Mouse (Mus musculus): Measurements from ENCODE around the gene Podxl. TPM values are rescaled to one million over a fixed set of nuclear protein-coding genes. Genes with fewer than 3 reads are reported as not detected.

Podxl gene
- polyA plus RNA-seq, 1 experiment from 2014 or later: 37.4 TPM

GRCm38 (mm10) chr6:31560138-31560959, 3.4 kb downstream of the Podxl start:
- Histone ChIP-seq H3K9me3 (ENCODE audit: control insufficient read depth, low read length) (no peaks in the 10 kb centered on the region), H3K4me2 (ENCODE audit: low read depth, low read length) (peak overlapping the region; percentile 82), H3K4me3 (ENCODE audit: low read length) (0 out of 2 replicates have a peak overlapping the region, but pooled peaks have one; percentile 11), H3K27ac (ENCODE audit: low read length) (no peak overlapping the region), H3K27me3 (ENCODE audit: control insufficient read depth, insufficient read depth, low read depth, low read length) (peaks cover 18% of the 10 kb centered on the region), H3K36me3 (ENCODE audit: control insufficient read depth, insufficient read depth, low read length) (no peaks in the 10 kb centered on the region), H3K4me1 (replicated peaks; ENCODE audit: control insufficient read depth, insufficient read depth, low read length) (peaks cover 19% of the 10 kb centered on the region), H3K9ac (ENCODE audit: low read length) (no peak overlapping the region)
- ATAC-seq (ENCODE audit: low read depth): 0 out of 2 replicates have a peak, but pooled peaks have one; percentile 9
- 24% methylated on average over 13 of the region's 13 CpGs for WGBS

GRCm38 (mm10) chr6:31556460-31557100, 7.2 kb downstream of the Podxl start:
- Histone ChIP-seq H3K9ac (ENCODE audit: low read length) (no peak overlapping the region), H3K27ac (ENCODE audit: low read length) (no peak overlapping the region), H3K27me3 (ENCODE audit: control insufficient read depth, insufficient read depth, low read depth, low read length) (peaks cover 2% of the 10 kb centered on the region; the same call in 1 of the 2 replicates), H3K4me3 (ENCODE audit: low read length) (no peak overlapping the region), H3K9me3 (ENCODE audit: control insufficient read depth, low read length) (no peaks in the 10 kb centered on the region), H3K36me3 (ENCODE audit: control insufficient read depth, insufficient read depth, low read length) (no peaks in the 10 kb centered on the region), H3K4me2 (ENCODE audit: low read depth, low read length) (no peak overlapping the region), H3K4me1 (replicated peaks; ENCODE audit: control insufficient read depth, insufficient read depth, low read length) (peaks cover 12% of the 10 kb centered on the region)
- 87% methylated on average over 7 of the region's 7 CpGs for WGBS
- no peak for ATAC-seq (ENCODE audit: low read depth)

- H3K9ac ChIP-seq (ENCODE audit: low read length): no peak overlapping the region
- no peak overlapping the region for H3K4me3 ChIP-seq (ENCODE audit: low read length)
- no peaks in the 10 kb centered on the region for H3K36me3 ChIP-seq (ENCODE audit: control insufficient read depth, insufficient read depth, low read length)
- no peak overlapping the region for H3K27ac ChIP-seq (ENCODE audit: low read length)
- H3K27me3 ChIP-seq (ENCODE audit: control insufficient read depth, insufficient read depth, low read depth, low read length): no peaks in the 10 kb centered on the region; the same call in 1 of the 2 replicates
- peaks cover 31% of the 10 kb centered on the region for H3K4me1 ChIP-seq (replicated peaks; ENCODE audit: control insufficient read depth, insufficient read depth, low read length)
- H3K4me2 ChIP-seq (ENCODE audit: low read depth, low read length): no peak overlapping the region
- 0 out of 2 replicates have a peak, but pooled peaks have one; percentile 20 for ATAC-seq (ENCODE audit: low read depth)
- no peaks in the 10 kb centered on the region for H3K9me3 ChIP-seq (ENCODE audit: control insufficient read depth, low read length)
- WGBS: 60% methylated on average over 22 of the region's 22 CpGs
Measured at GRCm38 (mm10) chr6:31550876-31551532, 12.8 kb downstream of the Podxl start.

DNA sequence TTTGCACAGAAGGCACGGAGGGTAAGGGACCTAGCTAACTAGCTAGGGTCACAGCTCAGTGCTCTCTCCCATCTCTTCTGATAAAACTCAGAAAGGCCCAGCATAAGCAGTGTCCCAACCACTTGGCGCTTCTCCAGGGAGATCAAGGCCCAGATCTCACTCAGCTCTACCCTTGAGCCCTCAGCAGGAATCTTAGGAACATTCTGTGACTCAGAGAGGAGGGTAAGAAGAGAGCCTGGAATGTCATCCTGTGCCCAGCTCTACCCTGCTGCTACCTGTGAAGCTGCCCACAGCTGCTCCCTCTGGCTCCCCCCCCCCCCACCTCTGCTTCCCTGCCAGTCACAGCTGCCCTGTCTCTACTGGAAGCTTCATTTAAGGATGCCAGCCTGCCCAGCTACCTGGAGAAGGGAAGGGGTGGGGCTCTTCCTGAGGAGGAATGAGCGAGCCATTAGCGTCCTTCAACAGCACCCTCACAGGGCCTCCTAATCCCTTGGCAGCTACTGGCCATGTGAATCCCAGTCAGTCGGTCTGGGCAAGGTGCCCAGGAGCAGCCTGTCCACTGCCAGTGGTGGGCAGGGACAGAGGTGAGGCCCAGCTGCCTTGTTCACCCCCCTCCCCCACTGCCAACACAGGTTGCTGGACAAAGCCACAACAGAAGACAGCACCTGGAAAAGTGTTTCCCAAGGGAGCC, 14.3 kb downstream of the Podxl start:
- no peak overlapping the region for H3K4me2 ChIP-seq (ENCODE audit: low read depth, low read length)
- no peak overlapping the region for H3K4me3 ChIP-seq (ENCODE audit: low read length)
- H3K27me3 ChIP-seq (ENCODE audit: control insufficient read depth, insufficient read depth, low read depth, low read length): no peaks in the 10 kb centered on the region; the same call in 1 of the 2 replicates
- 17% methylated on average over 5 of the region's 5 CpGs for WGBS
- no peak overlapping the region for H3K9ac ChIP-seq (ENCODE audit: low read length)
- H3K27ac ChIP-seq (ENCODE audit: low read length): peak overlapping the region; percentile 62
- no peaks in the 10 kb centered on the region for H3K9me3 ChIP-seq (ENCODE audit: control insufficient read depth, low read length)
- ATAC-seq (ENCODE audit: low read depth): peak; percentile 68
- H3K36me3 ChIP-seq (ENCODE audit: control insufficient read depth, insufficient read depth, low read length): no peaks in the 10 kb centered on the region
- peaks cover 32% of the 10 kb centered on the region for H3K4me1 ChIP-seq (replicated peaks; ENCODE audit: control insufficient read depth, insufficient read depth, low read length)

DNA sequence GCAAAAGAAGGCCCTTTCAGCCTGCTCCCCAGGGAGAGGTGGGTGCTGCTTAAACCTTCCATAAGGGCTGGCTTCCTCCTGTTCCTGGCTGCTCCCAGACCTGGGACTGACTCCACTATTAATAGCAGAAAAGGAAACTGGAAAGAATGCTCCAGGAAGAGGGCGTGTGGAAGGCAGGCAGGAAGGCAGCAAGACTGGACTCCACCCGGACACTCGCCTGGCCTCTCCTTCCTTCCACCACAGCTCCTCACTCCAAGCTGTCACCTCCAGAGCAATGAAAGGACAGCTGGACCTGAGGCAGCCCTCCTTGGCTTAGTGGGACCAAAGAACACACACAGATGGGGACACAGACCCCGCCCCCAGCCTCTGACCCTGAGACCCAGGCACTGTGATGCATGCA, 19.5 kb downstream of the Podxl start:
- peak overlapping the region; percentile 44; the same call in 1 of the 2 replicates for H3K9ac ChIP-seq (ENCODE audit: low read length)

GRCm38 (mm10) chr6:31540018-31540417, 23.8 kb downstream of the Podxl start:
- H3K9me3 ChIP-seq (ENCODE audit: control insufficient read depth, low read length): no peaks in the 10 kb centered on the region
- H3K36me3 ChIP-seq (ENCODE audit: control insufficient read depth, insufficient read depth, low read length): no peaks in the 10 kb centered on the region
- no peak overlapping the region for H3K9ac ChIP-seq (ENCODE audit: low read length)
- H3K27ac ChIP-seq (ENCODE audit: low read length): no peak overlapping the region
- 69% methylated on average over 6 of the region's 6 CpGs for WGBS
- no peaks in the 10 kb centered on the region for H3K27me3 ChIP-seq (ENCODE audit: control insufficient read depth, insufficient read depth, low read depth, low read length)
- no peak; the same call in 1 of the 2 replicates for ATAC-seq (ENCODE audit: low read depth)
- H3K4me2 ChIP-seq (ENCODE audit: low read depth, low read length): no peak overlapping the region
- H3K4me3 ChIP-seq (ENCODE audit: low read length): no peak overlapping the region
- H3K4me1 ChIP-seq (replicated peaks; ENCODE audit: control insufficient read depth, insufficient read depth, low read length): peaks cover 2% of the 10 kb centered on the region; the same call in 1 of the 2 replicates

More for the DNA sequence above, 19.5 kb downstream of the Podxl start:
- Histone ChIP-seq H3K4me1 (replicated peaks; ENCODE audit: control insufficient read depth, insufficient read depth, low read length) (peaks cover 13% of the 10 kb centered on the region), H3K4me3 (ENCODE audit: low read length) (peak overlapping the region; percentile 10; the same call in 1 of the 2 replicates), H3K9me3 (ENCODE audit: control insufficient read depth, low read length) (no peaks in the 10 kb centered on the region), H3K27me3 (ENCODE audit: control insufficient read depth, insufficient read depth, low read depth, low read length) (no peaks in the 10 kb centered on the region), H3K36me3 (ENCODE audit: control insufficient read depth, insufficient read depth, low read length) (no peaks in the 10 kb centered on the region), H3K4me2 (ENCODE audit: low read depth, low read length) (peak overlapping the region; percentile 35), H3K27ac (ENCODE audit: low read length) (peak overlapping the region; percentile 76)
- WGBS: 47% methylated on average over 4 of the region's 4 CpGs
- peak; percentile 85 for ATAC-seq (ENCODE audit: low read depth)

- H3K4me2 ChIP-seq (ENCODE audit: low read depth, low read length): no peak overlapping the region
- no peak overlapping the region for H3K9ac ChIP-seq (ENCODE audit: low read length)
- H3K36me3 ChIP-seq (ENCODE audit: control insufficient read depth, insufficient read depth, low read length): no peaks in the 10 kb centered on the region
- no peak overlapping the region for H3K27ac ChIP-seq (ENCODE audit: low read length)
- H3K4me3 ChIP-seq (ENCODE audit: low read length): no peak overlapping the region
- ATAC-seq (ENCODE audit: low read depth): no peak
- H3K27me3 ChIP-seq (ENCODE audit: control insufficient read depth, insufficient read depth, low read depth, low read length): no peaks in the 10 kb centered on the region
- H3K4me1 ChIP-seq (replicated peaks; ENCODE audit: control insufficient read depth, insufficient read depth, low read length): no peaks in the 10 kb centered on the region; the same call in 1 of the 2 replicates
- WGBS: 92% methylated on average over 1 of the region's 1 CpGs
- H3K9me3 ChIP-seq (ENCODE audit: control insufficient read depth, low read length): no peaks in the 10 kb centered on the region
Measured at GRCm38 (mm10) chr6:31538112-31538511, 25.7 kb downstream of the Podxl start.

GRCm38 (mm10) chr6:31537193-31537592, 26.6 kb downstream of the Podxl start:
- 80% methylated on average over 4 of the region's 4 CpGs for WGBS
- no peaks in the 10 kb centered on the region for H3K27me3 ChIP-seq (ENCODE audit: control insufficient read depth, insufficient read depth, low read depth, low read length)
- H3K4me1 ChIP-seq (replicated peaks; ENCODE audit: control insufficient read depth, insufficient read depth, low read length): no peaks in the 10 kb centered on the region; the same call in 1 of the 2 replicates
- H3K9ac ChIP-seq (ENCODE audit: low read length): no peak overlapping the region
- ATAC-seq (ENCODE audit: low read depth): no peak
- H3K36me3 ChIP-seq (ENCODE audit: control insufficient read depth, insufficient read depth, low read length): no peaks in the 10 kb centered on the region
- H3K4me2 ChIP-seq (ENCODE audit: low read depth, low read length): no peak overlapping the region
- H3K9me3 ChIP-seq (ENCODE audit: control insufficient read depth, low read length): no peaks in the 10 kb centered on the region
- no peak overlapping the region for H3K27ac ChIP-seq (ENCODE audit: low read length)
- no peak overlapping the region for H3K4me3 ChIP-seq (ENCODE audit: low read length)

Measured in lung, embryonic 16.5 days (tissue).